Mouse (Mus musculus) G1E (cell line): ENCODE measurements around the gene Gm4869. TPM values are rescaled to one million over a fixed set of nuclear protein-coding genes. Genes with fewer than 3 reads are reported as not detected.

Source experiments
- ATAC-seq: 2 replicates; pipeline ENCODE4 v1.8.0; 2016; ENCODE audit warnings: mild to moderate bottlenecking; ENCODE audit not compliant: insufficient number of reproducible peaks, poor library complexity, low FRiP score, severe bottlenecking; ENCODE audit errors: extremely low read depth
- DNase-seq: peaks from one replicate; pipeline ENCODE4 v3.0.0; 2012; ENCODE audit warnings: low spot score
- H3K27me3 ChIP-seq: 2 replicates; pipeline ENCODE4 v1.6.1; 2012; ENCODE audit warnings: mild to moderate bottlenecking, low read length, inconsistent platforms; ENCODE audit not compliant: insufficient read depth
- H3K36me3 ChIP-seq: replicated peaks from 2 replicates; pipeline ENCODE3; 2012; ENCODE audit warnings: mild to moderate bottlenecking, inconsistent platforms
- H3K4me1 ChIP-seq: 2 replicates; pipeline ENCODE4 v1.6.1; 2012; ENCODE audit warnings: low read depth, low read length, inconsistent platforms, mixed read lengths; ENCODE audit not compliant: insufficient read depth
- H3K4me3 ChIP-seq: 2 replicates; pipeline ENCODE4 v1.5.1; 2012; ENCODE audit warnings: low read depth, mild to moderate bottlenecking, inconsistent platforms, low read length, moderate library complexity, mixed read lengths
- H3K9me3 ChIP-seq: replicated peaks from 2 replicates; pipeline ENCODE4 v1.6.1; 2012; ENCODE audit warnings: inconsistent platforms
- CTCF ChIP-seq: IDR thresholded peaks from 2 replicates; pipeline ENCODE4 v1.5.1; 2012; ENCODE audit warnings: low read depth, low read length, inconsistent platforms, mixed read lengths
- GATA1 ChIP-seq: IDR thresholded peaks from 2 replicates; pipeline ENCODE4 v1.6.1; 2012; ENCODE audit warnings: borderline replicate concordance, low read length, inconsistent platforms, mixed read lengths
- GATA2 ChIP-seq: IDR thresholded peaks from 2 replicates; pipeline ENCODE4 v1.6.1; 2012; ENCODE audit warnings: low read depth, low read length, inconsistent platforms, borderline replicate concordance
- POLR2AphosphoS5 ChIP-seq: IDR thresholded peaks from 2 replicates; pipeline ENCODE4 v1.6.1; 2012; ENCODE audit warnings: low read depth, low read length, inconsistent platforms; ENCODE audit not compliant: insufficient replicate concordance
- TAL1 ChIP-seq: conservative IDR thresholded peaks from 2 replicates; pipeline ENCODE4 v1.6.1; 2012; ENCODE audit warnings: low read depth, low read length, inconsistent platforms, mixed read lengths
- polyA plus RNA-seq: library from polyadenylated mRNA; stranded (reverse); fragments of >175 nt; gene quantifications from 2 replicates; pipeline ENCODE4 v1.2.3, GENCODE M21; 2012
- total RNA-seq, 2 experiments: library from RNA; stranded (forward) in 1 of 2; stranded (reverse) in 1 of 2; fragments of 200-1000 nt in 1 of 2; fragments of >200 nt in 1 of 2; fragmentation: Nextera tagmentation in 1 of 2; gene quantifications; 2 replicates each; pipeline ENCODE4 v1.2.3; 2014 to 2017

Gene Gm4869
- total and polyA plus RNA-seq, 3 experiments, result not detected

DNA sequence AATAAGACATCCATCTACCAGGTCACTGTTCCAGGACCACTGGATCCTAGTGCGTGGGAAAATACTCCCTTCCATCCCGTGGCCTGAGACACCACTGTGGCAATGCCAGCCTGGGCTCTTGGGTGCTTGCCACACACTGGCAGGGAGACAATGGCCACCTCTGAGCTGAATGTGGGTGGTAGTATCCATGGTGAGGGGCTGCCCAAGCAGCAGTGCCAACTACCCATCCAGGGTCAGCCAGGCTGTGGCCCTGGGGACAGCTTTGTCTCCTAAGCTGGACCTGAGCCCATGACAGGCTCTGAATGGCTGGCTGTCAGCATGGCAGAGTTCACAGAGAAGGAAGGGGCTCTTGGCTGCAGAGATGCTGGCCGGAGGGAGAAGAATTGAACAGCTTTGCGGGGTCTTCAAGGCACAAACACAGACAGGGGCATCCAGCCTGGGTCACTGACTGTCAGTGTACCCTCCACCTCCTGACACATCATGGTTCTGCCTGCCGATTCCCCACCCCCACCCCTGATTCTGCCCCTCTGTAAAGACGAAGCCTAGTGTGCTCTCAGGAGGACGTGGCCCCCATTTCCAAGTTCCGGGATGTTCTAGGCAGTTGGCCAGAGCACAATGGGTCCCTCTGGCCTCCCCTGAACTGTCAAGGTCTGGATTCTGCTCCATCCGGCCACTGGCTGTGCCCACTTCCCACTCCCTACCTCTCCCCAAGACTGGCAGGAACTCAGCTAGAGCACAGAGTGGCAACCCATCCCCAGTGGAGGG is 97.5 kb downstream of the Gm4869 start:
- Histone ChIP-seq H3K36me3 (no peaks in the 10 kb centered on the region), H3K4me1 (peaks cover 5% of the 10 kb centered on the region; the same call in 1 of the 2 replicates), H3K9me3 (no peaks in the 10 kb centered on the region), H3K27me3 (peaks cover 13% of the 10 kb centered on the region), H3K4me3 (no peak overlapping the region)
- no peak for DNase-seq
- TF ChIP-seq TAL1, result no peak
- TF ChIP-seq POLR2AphosphoS5, result no peak
- no peak for TF ChIP-seq GATA1
- TF ChIP-seq GATA2, result no peak
- TF ChIP-seq CTCF, result no peak
- no peak for ATAC-seq

Other genes with a start within 250 kb of the Gm4869 start
- gene Mad1l1, start 124.1 kb upstream of the Gm4869 start, total RNA-seq (2014; fragmentation: Nextera tagmentation), result 26.4 and 28.9 TPM in 2 replicates
- gene Mad1l1, start 124.1 kb upstream of the Gm4869 start, total RNA-seq (2017), result 45.9 and 46.4 TPM in 2 replicates
- gene Mad1l1, start 124.1 kb upstream of the Gm4869 start, polyA plus RNA-seq, result 23.1 and 28.0 TPM in 2 replicates
- gene Nudt1, start 124.0 kb upstream of the Gm4869 start, total RNA-seq (2014; fragmentation: Nextera tagmentation), result 6.2 and 8.9 TPM in 2 replicates
- 30.1 and 34.4 TPM in 2 replicates for gene Nudt1, start 124.0 kb upstream of the Gm4869 start, total RNA-seq (2017)
- gene Nudt1, start 124.0 kb upstream of the Gm4869 start, polyA plus RNA-seq, result 8.3 and 13.1 TPM in 2 replicates
- 4.8 and 4.9 TPM in 2 replicates for gene Mrm2, start 113.7 kb upstream of the Gm4869 start, total RNA-seq (2014; fragmentation: Nextera tagmentation)
- gene Mrm2, start 113.7 kb upstream of the Gm4869 start, total RNA-seq (2017), result 8.2 and 8.5 TPM in 2 replicates
- 11.0 and 13.6 TPM in 2 replicates for gene Mrm2, start 113.7 kb upstream of the Gm4869 start, polyA plus RNA-seq
- gene Snx8, start 56.4 kb upstream of the Gm4869 start, total RNA-seq (2014; fragmentation: Nextera tagmentation), result 5.2 and 21.8 TPM in 2 replicates
- gene Snx8, start 56.4 kb upstream of the Gm4869 start, total RNA-seq (2017), result 17.8 and 21.5 TPM in 2 replicates
- gene Snx8, start 56.4 kb upstream of the Gm4869 start, polyA plus RNA-seq, result 18.7 and 19.9 TPM in 2 replicates
- gene Eif3b, start 26.3 kb upstream of the Gm4869 start, total RNA-seq (2014; fragmentation: Nextera tagmentation), result 237 and 276 TPM in 2 replicates
- gene Eif3b, start 26.3 kb upstream of the Gm4869 start, total RNA-seq (2017), result 87.5 and 137 TPM in 2 replicates
- gene Eif3b, start 26.3 kb upstream of the Gm4869 start, polyA plus RNA-seq, result 101 and 133 TPM in 2 replicates
- not detected in 2 replicates for gene Chst12, start 59.9 kb downstream of the Gm4869 start, total RNA-seq (2014; fragmentation: Nextera tagmentation)
- gene Chst12, start 59.9 kb downstream of the Gm4869 start, total RNA-seq (2017), result 0.16 and 0.17 TPM in 2 replicates
- gene Chst12, start 59.9 kb downstream of the Gm4869 start, polyA plus RNA-seq, result 0.34 and 0.36 TPM in 2 replicates
- not detected in 2 replicates for gene Grifin, start 119.4 kb downstream of the Gm4869 start, total RNA-seq (2014; fragmentation: Nextera tagmentation)
- not detected in 2 replicates for gene Grifin, start 119.4 kb downstream of the Gm4869 start, total RNA-seq (2017)
- gene Grifin, start 119.4 kb downstream of the Gm4869 start, polyA plus RNA-seq, result not detected in 2 replicates
- 3.1 and 4.3 TPM in 2 replicates for gene Lfng, start 161.7 kb downstream of the Gm4869 start, total RNA-seq (2014; fragmentation: Nextera tagmentation)
- gene Lfng, start 161.7 kb downstream of the Gm4869 start, total RNA-seq (2017), result 11.4 and 15.2 TPM in 2 replicates
- 11.2 and 12.0 TPM in 2 replicates for gene Lfng, start 161.7 kb downstream of the Gm4869 start, polyA plus RNA-seq
- 68.7 and 71.0 TPM in 2 replicates for gene Ttyh3, start 203.4 kb downstream of the Gm4869 start, total RNA-seq (2014; fragmentation: Nextera tagmentation)
- 8.0 and 9.8 TPM in 2 replicates for gene Ttyh3, start 203.4 kb downstream of the Gm4869 start, total RNA-seq (2017)
- gene Ttyh3, start 203.4 kb downstream of the Gm4869 start, polyA plus RNA-seq, result 99.4 and 100 TPM in 2 replicates